Mouse (Mus musculus): ENCODE results near the gene Lgi1.

DNA sequence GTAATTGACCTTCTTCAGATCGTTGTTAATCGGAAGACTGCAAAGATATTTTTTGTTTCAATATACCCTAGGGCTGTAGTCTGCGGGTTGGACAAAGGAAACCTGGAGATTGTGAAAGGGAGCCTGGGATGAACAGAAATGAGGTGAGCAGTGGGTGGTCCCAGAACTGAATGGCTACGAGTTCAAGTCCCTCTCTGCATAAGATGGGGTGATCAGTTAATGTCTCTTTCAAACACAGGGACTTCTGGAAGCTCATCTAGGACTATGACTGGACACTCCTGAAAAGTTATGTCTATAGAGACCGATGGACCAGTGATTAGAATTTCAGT lies 84.6 kb downstream of the Lgi1 start:
- TF ChIP-seq GATA1 (IDR thresholded peaks at IDR 0.05; ENCODE audit: borderline replicate concordance, low read length): no peak
- no peak for TF ChIP-seq FLI1 (IDR thresholded peaks at IDR 0.05; ENCODE audit: low read length)

Measured in megakaryocyte, embryonic 14.5 days (primary cell).